Mouse (Mus musculus) heart, embryonic 11.5 days (tissue): ENCODE data around the gene Crls1. TPM values are rescaled to one million over a fixed set of nuclear protein-coding genes. Genes with fewer than 3 reads are reported as not detected.

Experiments
- ATAC-seq: fragments of 200-750 bp; cut with Nextera tagmentation; replicated peaks from 2 replicates; pipeline ENCODE4 v1.8.0; 2017; ENCODE audit warnings: moderate library complexity; ENCODE audit not compliant: insufficient number of reproducible peaks, low FRiP score, low TSS enrichment
- H3K27ac ChIP-seq: fragments of 300-500 bp; sonication (generic); 2 replicates; pipeline ENCODE4 v1.5.1; 2014; ENCODE audit warnings: mild to moderate bottlenecking, low read depth, low read length
- H3K27me3 ChIP-seq: fragments of 300-500 bp; sonication (generic); 2 replicates; pipeline ENCODE4 v1.6.1; 2014; ENCODE audit warnings: mild to moderate bottlenecking, low read length, mixed read lengths; ENCODE audit not compliant: control insufficient read depth, insufficient read depth
- H3K36me3 ChIP-seq: fragments of 300-500 bp; sonication (generic); 2 replicates; pipeline ENCODE4 v1.6.1; 2014; ENCODE audit warnings: mild to moderate bottlenecking, low read length, moderate library complexity, mixed read lengths; ENCODE audit not compliant: control insufficient read depth, insufficient read depth
- H3K4me1 ChIP-seq: fragments of 300-500 bp; sonication (generic); 2 replicates; pipeline ENCODE4 v1.6.1; 2014; ENCODE audit warnings: low read length; ENCODE audit not compliant: control insufficient read depth, insufficient read depth
- H3K4me2 ChIP-seq: fragments of 300-500 bp; sonication (generic); 2 replicates; pipeline ENCODE4 v1.6.1; 2014; ENCODE audit warnings: mild to moderate bottlenecking, moderate library complexity
- H3K4me3 ChIP-seq: fragments of 300-500 bp; sonication (generic); 2 replicates; pipeline ENCODE4 v1.5.1; 2014; ENCODE audit warnings: low read depth, low read length
- H3K9ac ChIP-seq: fragments of 300-500 bp; sonication (generic); 2 replicates; pipeline ENCODE4 v1.6.1; 2014; ENCODE audit warnings: mild to moderate bottlenecking, low read depth, low read length, moderate library complexity
- H3K9me3 ChIP-seq: fragments of 300-500 bp; sonication (generic); replicated peaks from 2 replicates; pipeline ENCODE4 v1.6.1; 2016; ENCODE audit warnings: low read length; ENCODE audit not compliant: control insufficient read depth
- WGBS: fragments of 180-500 bp; shearing (Covaris S2); extraction: QIAGEN DNeasy Blood & Tissue Kit; methylation state at CpG from one replicate; pipeline ENCODE4 v1.1.7; 2014; ENCODE audit not compliant: insufficient replicate concordance; 5-methylcytosine and 5-hydroxymethylcytosine counted together
- polyA plus RNA-seq: library from polyadenylated mRNA; unstranded; fragments of >200 nt; fragmentation: Nextera tagmentation; extraction: Ambion mirVana; gene quantifications from 2 replicates; pipeline ENCODE4 v1.2.1, GENCODE M21; 2014

The Crls1 gene
- polyA plus RNA-seq, 1 experiment from 2014 or later = 18.7 TPM

DNA sequence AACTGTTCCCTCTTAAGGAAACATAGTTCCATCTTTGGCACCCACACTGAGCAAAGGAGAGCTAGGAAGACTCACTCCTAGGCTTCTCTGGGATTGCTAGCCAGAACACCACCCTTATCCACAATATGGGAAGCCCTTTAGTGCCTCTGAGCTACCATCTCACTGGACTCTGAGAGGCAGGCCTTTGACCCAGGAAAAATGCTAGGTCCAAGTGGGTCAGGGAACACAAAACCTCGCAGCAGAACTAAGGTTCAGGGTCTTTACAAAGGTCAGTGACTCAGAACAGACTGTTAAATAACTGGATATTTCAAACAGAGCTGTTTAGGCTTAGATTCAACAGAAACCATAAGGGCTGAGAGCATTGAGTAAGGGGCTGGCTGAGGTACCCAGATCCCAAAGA, 30.5 kb downstream of the Crls1 start:
- H3K27me3 ChIP-seq = peaks cover 25% of the 10 kb centered on the region
- WGBS = 67% methylated on average over 1 of the region's 1 CpGs
- no peak for ATAC-seq

DNA sequence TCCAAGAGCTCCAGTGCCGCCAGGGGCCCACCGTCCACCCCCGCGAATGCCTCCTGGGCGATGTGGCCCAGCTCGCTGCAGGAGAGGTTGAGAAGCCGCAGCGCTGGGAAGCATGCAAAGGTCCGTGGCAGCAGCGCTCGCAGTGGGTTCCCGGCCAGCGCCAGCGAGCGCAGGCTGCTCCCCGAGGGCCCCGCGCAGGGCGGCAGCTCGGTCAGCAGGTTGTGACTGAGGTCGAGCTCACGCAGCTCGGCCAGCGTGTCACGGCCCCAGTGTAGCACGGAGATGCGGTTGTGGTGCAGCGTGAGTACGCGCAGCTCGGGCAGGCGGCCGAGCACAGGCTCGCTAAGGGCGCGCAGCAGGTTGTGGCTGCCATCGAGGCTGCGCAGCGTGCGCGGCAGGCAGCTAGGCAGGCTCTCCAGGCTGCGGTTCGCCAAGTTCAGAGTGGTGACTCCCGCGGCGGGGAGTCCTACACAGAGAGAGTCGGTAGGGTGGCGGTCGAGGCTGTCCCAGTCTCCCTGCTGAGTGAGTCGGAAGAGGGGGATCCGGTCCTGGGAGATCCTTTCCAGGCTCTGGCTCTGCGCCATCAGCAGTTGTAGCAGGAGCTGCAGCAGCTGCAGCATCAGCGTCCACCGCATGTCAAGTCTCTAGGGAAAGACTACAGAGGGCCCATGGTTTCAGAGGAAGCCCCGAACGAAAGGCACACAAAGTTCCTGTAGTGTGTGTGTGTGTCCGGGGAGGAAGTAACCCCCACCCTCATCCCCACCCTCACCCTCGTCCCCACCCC, 33.0 kb downstream of the Crls1 start:
- WGBS = under 1% methylated on average over 56 of the region's 58 CpGs
- ATAC-seq = peak; percentile 55
- Histone ChIP-seq H3K27me3 (peaks cover 25% of the 10 kb centered on the region), H3K9me3 (no peaks in the 10 kb centered on the region), H3K4me2 (peak overlapping the region; percentile 99), H3K9ac (peak overlapping the region; percentile 67), H3K27ac (0 out of 2 replicates have a peak overlapping the region, but pooled peaks have one; percentile 7), H3K4me1 (peaks cover 12% of the 10 kb centered on the region; the same call in 1 of the 2 replicates), H3K36me3 (no peaks in the 10 kb centered on the region), H3K4me3 (peak overlapping the region; percentile 61)

More for the DNA sequence above, 30.5 kb downstream of the Crls1 start:
- Histone ChIP-seq H3K4me3 (no peak overlapping the region), H3K4me2 (peak overlapping the region; percentile 32), H3K27ac (no peak overlapping the region), H3K4me1 (peaks cover 12% of the 10 kb centered on the region; the same call in 1 of the 2 replicates), H3K36me3 (no peaks in the 10 kb centered on the region), H3K9me3 (no peaks in the 10 kb centered on the region), H3K9ac (no peak overlapping the region)

DNA sequence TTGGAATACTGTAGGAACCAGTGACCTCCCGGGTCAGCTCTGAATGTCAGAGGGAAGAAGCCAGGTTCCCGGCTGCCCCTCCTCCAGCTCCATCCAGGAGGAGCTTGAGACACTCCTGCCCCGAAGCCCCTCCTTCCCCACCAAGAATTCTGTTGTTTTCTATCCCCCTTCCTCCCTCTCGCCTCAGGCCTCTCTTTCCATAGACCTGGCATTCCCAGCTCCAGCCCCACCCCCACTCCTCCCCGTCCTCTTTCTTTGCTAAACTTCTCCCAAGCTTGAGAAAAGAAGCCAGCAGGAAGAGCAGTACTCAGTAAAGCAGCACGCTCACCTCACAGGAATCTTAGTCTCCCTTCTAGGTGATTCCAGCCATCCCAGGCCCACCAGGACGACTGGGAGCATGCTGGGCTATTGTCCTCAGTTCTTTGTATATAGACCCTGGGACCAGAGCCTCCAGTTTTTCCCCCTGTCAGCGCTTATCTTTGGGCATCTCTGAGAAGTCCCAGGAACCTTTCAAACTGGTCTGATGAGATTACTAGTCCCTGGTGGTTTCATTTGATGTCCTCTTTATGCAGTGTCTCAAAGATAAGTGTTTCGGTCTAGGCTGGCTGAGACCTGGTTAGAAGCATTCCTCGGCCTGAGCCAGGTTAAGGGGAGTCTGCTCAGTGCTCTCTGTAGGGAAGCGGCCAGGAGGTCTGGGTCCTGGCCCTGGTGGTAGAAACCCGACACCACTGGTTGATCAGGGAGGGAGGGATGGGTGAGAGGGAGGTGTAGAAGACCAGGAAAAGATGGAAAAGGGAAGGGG, 34.6 kb downstream of the Crls1 start, which contains the start of gene Lrrn4:
Gene Lrrn4, minus strand, starts transcription at position 48 of the 802 bp plus-strand sequence.
- peaks cover 25% of the 10 kb centered on the region for H3K27me3 ChIP-seq
- H3K4me3 ChIP-seq = peak within 1 kb of the TSS; percentile 61
- WGBS = 7% methylated on average over 12 of the region's 12 CpGs
- H3K9ac ChIP-seq = no peak within 1 kb of the TSS; the same call in 1 of the 2 replicates
- ATAC-seq = 0 out of 2 replicates have a peak, but pooled peaks have one; percentile 7
- no peaks in the 10 kb centered on the region for H3K36me3 ChIP-seq
- peak within 1 kb of the TSS; percentile 99 for H3K4me2 ChIP-seq
- H3K27ac ChIP-seq = peak within 1 kb of the TSS; percentile 54
- H3K9me3 ChIP-seq = no peaks in the 10 kb centered on the region
- H3K4me1 ChIP-seq = peaks cover 12% of the 10 kb centered on the region; the same call in 1 of the 2 replicates

DNA sequence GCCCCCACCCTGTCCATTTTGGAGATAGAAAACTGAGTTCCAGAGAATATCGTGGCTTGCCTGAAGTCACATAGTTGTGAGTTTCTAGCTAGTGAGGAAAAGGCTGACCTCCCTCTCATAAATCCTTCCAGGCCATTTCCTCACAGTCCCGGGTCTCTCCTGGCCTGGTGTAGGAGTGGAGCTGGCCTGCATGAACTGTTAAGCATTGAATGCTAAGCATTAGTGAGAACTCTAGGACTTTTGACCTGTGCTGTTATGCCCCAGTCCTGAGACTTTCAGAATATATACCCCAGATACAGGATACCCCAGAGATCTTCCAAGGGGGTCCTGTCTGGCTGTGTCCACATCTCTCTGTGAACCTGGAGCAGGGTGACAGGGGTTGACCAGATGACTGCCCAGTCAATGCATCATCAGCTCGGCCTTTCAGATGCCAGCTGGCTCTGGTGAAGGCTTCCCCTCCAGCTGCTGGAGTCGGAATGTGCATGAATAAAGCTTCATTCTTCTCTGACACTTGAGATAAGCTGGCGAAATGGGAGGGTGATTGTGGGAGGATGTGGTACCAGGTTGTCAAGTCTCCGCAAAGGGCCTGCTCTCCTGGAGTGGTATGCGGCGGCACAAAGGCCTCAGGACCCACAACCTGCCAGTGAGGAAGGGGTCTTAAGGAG, 38.0 kb downstream of the Crls1 start:
- Histone ChIP-seq H3K9ac (no peak overlapping the region), H3K4me2 (no peak overlapping the region), H3K4me3 (no peak overlapping the region), H3K9me3 (no peaks in the 10 kb centered on the region), H3K27me3 (peaks cover 5% of the 10 kb centered on the region), H3K27ac (peak overlapping the region; percentile 1; the same call in 1 of the 2 replicates), H3K36me3 (no peaks in the 10 kb centered on the region), H3K4me1 (peaks cover 6% of the 10 kb centered on the region; the same call in 1 of the 2 replicates)
- 37% methylated on average over 8 of the region's 8 CpGs for WGBS
- ATAC-seq = peak; percentile 72; the same call in 1 of the 2 replicates

DNA sequence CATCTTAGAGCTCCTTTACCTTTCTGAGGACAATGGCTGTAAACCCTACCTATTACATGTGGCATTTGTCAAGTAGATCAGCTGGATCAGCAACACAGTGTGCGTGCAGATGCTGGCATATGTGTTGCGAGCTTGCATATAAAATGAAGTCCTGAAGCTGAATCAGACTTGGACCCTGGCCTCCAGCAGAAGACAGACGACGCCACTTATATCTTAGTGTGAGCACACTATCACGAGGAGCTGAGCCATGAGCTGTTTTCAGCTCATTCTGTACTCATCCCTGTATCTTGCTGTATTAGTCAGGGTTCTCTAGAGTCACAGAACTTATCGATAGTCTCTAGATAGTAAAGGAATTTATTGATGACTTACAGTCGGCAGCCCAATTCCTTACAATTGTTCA, 38.8 kb downstream of the Crls1 start:
- no peak for ATAC-seq
- Histone ChIP-seq H3K4me2 (no peak overlapping the region), H3K36me3 (no peaks in the 10 kb centered on the region), H3K4me1 (peaks cover 5% of the 10 kb centered on the region; the same call in 1 of the 2 replicates), H3K27ac (no peak overlapping the region), H3K9me3 (no peaks in the 10 kb centered on the region), H3K9ac (no peak overlapping the region), H3K27me3 (peaks cover 4% of the 10 kb centered on the region), H3K4me3 (no peak overlapping the region)
- WGBS = 79% methylated on average over 7 of the region's 7 CpGs

DNA sequence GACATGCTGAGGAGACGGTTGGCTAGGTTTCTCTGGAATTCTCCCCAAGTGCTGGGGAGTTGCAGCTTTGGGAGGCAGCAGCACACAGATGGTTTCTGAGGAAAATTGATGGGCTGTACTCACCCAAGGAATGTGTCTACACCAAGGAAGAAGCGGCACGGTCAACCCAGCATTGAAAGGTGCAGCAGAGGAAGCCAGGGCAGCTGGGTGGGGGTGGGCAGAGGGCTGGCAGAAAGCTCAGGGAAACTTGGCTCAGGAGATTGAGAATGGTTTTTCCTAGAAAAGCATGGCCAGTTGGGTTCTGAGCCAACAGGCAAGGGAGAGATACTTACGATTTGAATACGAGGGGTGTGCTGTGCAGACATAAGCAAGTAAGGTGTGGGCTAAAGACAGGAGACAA, 47.4 kb downstream of the Crls1 start:
- ATAC-seq = no peak

DNA sequence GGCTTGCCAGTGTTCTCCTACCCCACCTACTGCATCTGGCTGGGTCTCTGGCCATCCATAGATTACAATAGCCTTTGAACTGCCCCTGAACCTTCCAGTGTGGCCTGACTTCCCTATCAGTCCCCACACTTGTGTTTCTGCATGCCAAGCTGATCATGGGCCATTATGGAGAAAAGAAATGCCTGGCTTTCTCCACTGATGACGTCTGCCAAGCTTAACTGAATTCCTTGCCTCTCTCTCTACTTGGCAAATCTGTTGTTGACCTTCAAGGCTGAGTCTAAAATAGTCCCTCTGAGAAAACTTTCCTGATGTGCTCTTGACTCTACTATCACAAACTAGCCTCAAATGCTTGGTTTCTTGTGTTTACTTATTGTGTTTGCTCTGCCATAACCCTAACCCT, 51.7 kb downstream of the Crls1 start:
- no peak for ATAC-seq
- Histone ChIP-seq H3K9me3 (no peaks in the 10 kb centered on the region), H3K36me3 (no peaks in the 10 kb centered on the region), H3K9ac (no peak overlapping the region), H3K4me1 (no peaks in the 10 kb centered on the region), H3K4me2 (no peak overlapping the region), H3K27ac (no peak overlapping the region), H3K27me3 (no peaks in the 10 kb centered on the region), H3K4me3 (no peak overlapping the region)
- WGBS = 41% methylated on average over 1 of the region's 1 CpGs

More for the DNA sequence above, 47.4 kb downstream of the Crls1 start:
- Histone ChIP-seq H3K27ac (no peak overlapping the region), H3K27me3 (no peaks in the 10 kb centered on the region), H3K4me3 (no peak overlapping the region), H3K4me2 (no peak overlapping the region), H3K36me3 (no peaks in the 10 kb centered on the region), H3K9me3 (no peaks in the 10 kb centered on the region), H3K4me1 (no peaks in the 10 kb centered on the region), H3K9ac (no peak overlapping the region)
- WGBS = 76% methylated on average over 5 of the region's 5 CpGs

DNA sequence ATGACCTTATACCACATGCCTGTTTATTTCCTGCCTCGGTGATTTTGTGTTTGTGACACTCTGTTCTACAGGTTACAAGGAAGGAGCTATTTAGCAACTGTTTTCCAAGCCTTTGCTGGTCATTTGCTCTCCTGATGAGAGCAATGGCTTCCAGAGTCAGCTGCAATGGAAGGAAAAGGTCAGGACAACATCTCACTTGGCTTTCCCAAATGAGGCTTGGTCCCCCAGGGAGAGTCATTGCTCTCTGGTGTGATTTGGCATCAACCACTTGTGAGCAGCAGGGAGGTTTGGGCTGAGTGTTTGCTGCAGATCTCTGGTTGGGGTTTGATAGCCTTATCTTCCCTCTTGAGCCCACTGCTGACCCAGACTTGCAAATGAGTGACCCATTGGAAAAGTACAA, 54.1 kb downstream of the Crls1 start:
- WGBS = 79% methylated on average over 1 of the region's 1 CpGs
- Histone ChIP-seq H3K9me3 (no peaks in the 10 kb centered on the region), H3K4me1 (no peaks in the 10 kb centered on the region), H3K9ac (no peak overlapping the region), H3K27me3 (no peaks in the 10 kb centered on the region), H3K4me2 (no peak overlapping the region), H3K36me3 (no peaks in the 10 kb centered on the region), H3K4me3 (no peak overlapping the region), H3K27ac (no peak overlapping the region)
- no peak for ATAC-seq
